Mouse (Mus musculus) cerebellum, adult 2 months (tissue): ENCODE data around the gene Gm2026. TPM values are rescaled to one million over a fixed set of nuclear protein-coding genes. Genes with fewer than 3 reads are reported as not detected.
"Not testable (repeated sequence)": the region's sequence is repeated elsewhere in the genome, so short reads cannot be mapped to it uniquely, and the experiment has no call there.

Source experiments
- DNase-seq, 2 experiments: peaks; one replicate each; pipeline ENCODE4 v3.0.0; 2021
- H3K27ac ChIP-seq: fragments of 200-500 bp; 2 replicates; pipeline ENCODE4 v1.5.1; 2012; ENCODE audit warnings: low read length, control low read depth, inconsistent platforms; ENCODE audit not compliant: insufficient read depth
- H3K27me3 ChIP-seq: fragments of 200-500 bp; 2 replicates; pipeline ENCODE4 v1.6.1; 2012; ENCODE audit warnings: inconsistent platforms, mild to moderate bottlenecking, low read length, moderate library complexity; ENCODE audit not compliant: control insufficient read depth, insufficient read depth
- H3K4me1 ChIP-seq: fragments of 200-500 bp; 2 replicates; pipeline ENCODE4 v1.6.1; 2011; ENCODE audit warnings: low read length; ENCODE audit not compliant: control insufficient read depth, insufficient read depth
- H3K4me3 ChIP-seq: fragments of 200-500 bp; replicated peaks from 2 replicates; pipeline ENCODE3; 2011; ENCODE audit warnings: mild to moderate bottlenecking, low read depth, low read length, control low read depth; ENCODE audit not compliant: insufficient read depth
- WGBS: fragments of 180-500 bp; shearing (Covaris S2); methylation state at CpG from one replicate; pipeline ENCODE4 v1.1.7; 2018; 5-methylcytosine and 5-hydroxymethylcytosine counted together
- polyA plus RNA-seq: library from polyadenylated mRNA; depleted of rRNA; stranded (reverse); fragments of >200 nt; gene quantifications from 2 replicates; pipeline ENCODE4 v1.2.3, GENCODE M21; 2012; rRNA removed

Gene Gm2026
- 13.3 and 16.0 TPM in 2 replicates for polyA plus RNA-seq

- no CpG with 5 or more reads among the region's 4 CpGs for WGBS
- not testable (repeated sequence) for H3K27ac ChIP-seq, H3K4me1 ChIP-seq, DNase-seq, H3K27me3 ChIP-seq, H3K4me3 ChIP-seq
These were observed at the start of gene Gm2026 for GRCm38 (mm10) chr2:175965031-175965430. Gene Gm2026, plus strand, starts transcription at chr2:175965331.

- not testable (repeated sequence) for H3K27me3 ChIP-seq, DNase-seq, H3K4me3 ChIP-seq, H3K27ac ChIP-seq, H3K4me1 ChIP-seq
- no CpG with 5 or more reads among the region's 6 CpGs for WGBS
These were observed 34.1 kb upstream of the Gm2026 start, which contains the start of gene Zfp966 for GRCm38 (mm10) chr2:175931000-175931399. Gene Zfp966, minus strand, starts transcription at chr2:175931100.

Other genes starting within 250 kb of the Gm2026 start
- gene Gm2007, start 223.8 kb upstream of the Gm2026 start, polyA plus RNA-seq, result not detected in 2 replicates
- 11.1 and 11.3 TPM in 2 replicates for gene Gm14288, start 164.2 kb upstream of the Gm2026 start, polyA plus RNA-seq
- 6.6 and 6.8 TPM in 2 replicates for gene Gm6710, start 96.1 kb upstream of the Gm2026 start, polyA plus RNA-seq
- 6.1 and 6.6 TPM in 2 replicates for gene Zfp966, start 34.2 kb upstream of the Gm2026 start, polyA plus RNA-seq
- gene Gm2004, start 184.5 kb downstream of the Gm2026 start, polyA plus RNA-seq, result 3.2 TPM in 1 of 2 replicates, not detected in the other